18 mouse cellular contexts compared by ENCODE assay signal in genomic region chr19:6947742-6948141, GRCm38 (mm10). TPM values are rescaled to one million over a fixed set of nuclear protein-coding genes. Genes with fewer than 3 reads are reported as not detected.
DNase-seq lines count a peak whose midpoint lies in the region; ATAC-seq lines count a peak whose summit lies in the region.
"Had no signal": no experiment of that assay in that cellular context is flagged by ENCODE, and none has a peak within 500 bp of the region (broad histone marks: within the 10 kb centered on the region; RNA-seq: fewer than 3 reads in every experiment).

No protein-coding gene starts in this region.

- no peak for ATAC-seq in embryonic facial prominence, embryonic 15.5 days (ENCODE audit: insufficient number of reproducible peaks, low FRiP score, low TSS enrichment, low read depth)
- ATAC-seq in intestine, embryonic 16.5 days, result no peak
- ATAC-seq in intestine, embryonic 15.5 days, result no peak
- ATAC-seq: activated CD4-positive, CD25-positive, alpha-beta regulatory T cell, adult 4 months; intestine, postnatal 0 days had no signal

- no peak overlapping the region for H3K9ac ChIP-seq in embryonic facial prominence, embryonic 15.5 days
- 0 out of 2 replicates have a peak overlapping the region, but pooled peaks have one; percentile 37 for H3K9ac ChIP-seq in intestine, embryonic 16.5 days (ENCODE audit: low read depth, low read length)
- no peak overlapping the region for H3K9ac ChIP-seq in intestine, embryonic 15.5 days
- H3K9ac ChIP-seq: embryonic facial prominence, embryonic 12.5 days; forebrain, embryonic 12.5 days; heart, embryonic 12.5 days had no signal

- peaks cover 32% of the 10 kb centered on the region for H3K4me1 ChIP-seq in embryonic facial prominence, embryonic 15.5 days
- peaks cover 32% of the 10 kb centered on the region for H3K4me1 ChIP-seq in embryonic facial prominence, embryonic 10.5 days
- H3K4me1 ChIP-seq in intestine, embryonic 16.5 days (ENCODE audit: control insufficient read depth, insufficient read depth, low read length), result peaks cover 42% of the 10 kb centered on the region
- peaks cover 32% of the 10 kb centered on the region for H3K4me1 ChIP-seq in intestine, embryonic 15.5 days (replicated peaks)

- no peaks in the 10 kb centered on the region for H3K27me3 ChIP-seq in embryonic facial prominence, embryonic 15.5 days
- H3K27me3 ChIP-seq in embryonic facial prominence, embryonic 10.5 days (replicated peaks; ENCODE audit: low read depth, poor library complexity, severe bottlenecking), result no peaks in the 10 kb centered on the region
- no peaks in the 10 kb centered on the region for H3K27me3 ChIP-seq in intestine, embryonic 16.5 days (replicated peaks; ENCODE audit: control insufficient read depth, insufficient read depth, low read length)
- no peaks in the 10 kb centered on the region for H3K27me3 ChIP-seq in intestine, embryonic 15.5 days (replicated peaks)
- H3K27me3 ChIP-seq: embryonic facial prominence, embryonic 12.5 days; forebrain, embryonic 12.5 days; heart, embryonic 12.5 days had no signal

- no peak overlapping the region for H3K4me2 ChIP-seq in embryonic facial prominence, embryonic 15.5 days (replicated peaks)
- H3K4me2 ChIP-seq in intestine, embryonic 16.5 days (ENCODE audit: low read depth, low read length), result no peak overlapping the region
- no peak overlapping the region for H3K4me2 ChIP-seq in intestine, embryonic 15.5 days (replicated peaks)
- H3K4me2 ChIP-seq: embryonic facial prominence, embryonic 12.5 days; forebrain, embryonic 12.5 days; heart, embryonic 12.5 days had no signal

- H3K4me3 ChIP-seq in embryonic facial prominence, embryonic 15.5 days (replicated peaks), result no peak overlapping the region
- no peak overlapping the region for H3K4me3 ChIP-seq in embryonic facial prominence, embryonic 10.5 days
- no peak overlapping the region for H3K4me3 ChIP-seq in intestine, embryonic 16.5 days (ENCODE audit: low read length)
- H3K4me3 ChIP-seq in intestine, embryonic 15.5 days (replicated peaks), result no peak overlapping the region
- H3K4me3 ChIP-seq: embryonic facial prominence, embryonic 12.5 days; forebrain, embryonic 12.5 days; gastrocnemius, adult 2 months; heart, embryonic 12.5 days had no signal

- H3K9me3 ChIP-seq in embryonic facial prominence, embryonic 15.5 days (replicated peaks), result no peaks in the 10 kb centered on the region
- no peaks in the 10 kb centered on the region for H3K9me3 ChIP-seq in embryonic facial prominence, embryonic 10.5 days
- H3K9me3 ChIP-seq in intestine, embryonic 16.5 days (ENCODE audit: control insufficient read depth, low read length), result no peaks in the 10 kb centered on the region
- no peaks in the 10 kb centered on the region for H3K9me3 ChIP-seq in intestine, embryonic 15.5 days
- H3K9me3 ChIP-seq: embryonic facial prominence, embryonic 12.5 days; forebrain, embryonic 12.5 days; G1E; heart, embryonic 12.5 days had no signal

- 0 out of 2 replicates have a peak, but pooled peaks cover 8% of the 10 kb centered on the region for H3K36me3 ChIP-seq in embryonic facial prominence, embryonic 15.5 days
- peaks cover 24% of the 10 kb centered on the region for H3K36me3 ChIP-seq in embryonic facial prominence, embryonic 10.5 days (replicated peaks)
- H3K36me3 ChIP-seq in intestine, embryonic 16.5 days (ENCODE audit: control insufficient read depth, insufficient read depth, low read length), result no peaks in the 10 kb centered on the region
- H3K36me3 ChIP-seq in intestine, embryonic 15.5 days, result no peaks in the 10 kb centered on the region; the same call in 1 of the 2 replicates

- H3K27ac ChIP-seq in embryonic facial prominence, embryonic 15.5 days (replicated peaks), result 0 out of 2 replicates have a peak overlapping the region, but pooled peaks have one; percentile 17
- H3K27ac ChIP-seq in embryonic facial prominence, embryonic 10.5 days (replicated peaks), result no peak overlapping the region
- H3K27ac ChIP-seq in intestine, embryonic 16.5 days (ENCODE audit: low read length), result no peak overlapping the region
- H3K27ac ChIP-seq in intestine, embryonic 15.5 days, result no peak overlapping the region
- H3K27ac ChIP-seq: embryonic facial prominence, embryonic 12.5 days; forebrain, embryonic 12.5 days; gastrocnemius, adult 2 months had no signal

- WGBS in embryonic facial prominence, embryonic 15.5 days, result 44% methylated on average over 4 of the region's 4 CpGs
- 50% methylated on average over 4 of the region's 4 CpGs for WGBS in embryonic facial prominence, embryonic 10.5 days
- 34% methylated on average over 4 of the region's 4 CpGs for WGBS in intestine, embryonic 16.5 days
- WGBS in intestine, embryonic 15.5 days, result 56% methylated on average over 4 of the region's 4 CpGs

- no peak for DNase-seq in embryonic facial prominence, embryonic 10.5 days (ENCODE audit: low spot score)
- peak; percentile 62 for DNase-seq in ES-CJ7 (ENCODE audit: low read depth, low spot score)
- DNase-seq in urinary bladder, adult 2 months (ENCODE audit: low spot score), result no peak
- DNase-seq in cerebellum, adult 11-12 months, result no peak
- DNase-seq: adrenal gland, postnatal 14 days; embryo, embryonic 11 days; gastrocnemius, adult 2 months; gastrocnemius, postnatal 25 days had no signal

RNA-seq across cellular contexts. Expression of gene Gpr137, which starts 5.5 kb away (rescaled TPM):
- 41.8 and 42.2 TPM in 2 replicates for polyA plus RNA-seq in embryonic facial prominence, embryonic 15.5 days (2015; fragmentation: Nextera tagmentation; extraction: Ambion mirVana)
- polyA plus RNA-seq in embryonic facial prominence, embryonic 10.5 days (2016; fragmentation: Nextera tagmentation; extraction: Ambion mirVana), result 26.9 and 27.5 TPM in 2 replicates
- polyA plus RNA-seq in intestine, embryonic 16.5 days (2015; fragmentation: Nextera tagmentation; extraction: Ambion mirVana), result 20.6 and 21.1 TPM in 2 replicates
- 20.4 and 25.5 TPM in 2 replicates for polyA plus RNA-seq in intestine, embryonic 15.5 days (2015; fragmentation: Nextera tagmentation; extraction: Ambion mirVana)
- polyA plus RNA-seq in urinary bladder, adult 2 months (2012; rRNA removed), result 46.3 and 52.2 TPM in 2 replicates

RNA-seq across cellular contexts. Expression of gene Bad, which starts 6.1 kb away (rescaled TPM):
- 90.3 and 97.9 TPM in 2 replicates for polyA plus RNA-seq in embryonic facial prominence, embryonic 15.5 days (2015; fragmentation: Nextera tagmentation; extraction: Ambion mirVana)
- polyA plus RNA-seq in embryonic facial prominence, embryonic 10.5 days (2016; fragmentation: Nextera tagmentation; extraction: Ambion mirVana), result 53.4 and 55.1 TPM in 2 replicates
- 77.7 and 80.5 TPM in 2 replicates for polyA plus RNA-seq in intestine, embryonic 16.5 days (2015; fragmentation: Nextera tagmentation; extraction: Ambion mirVana)
- 70.0 and 72.4 TPM in 2 replicates for polyA plus RNA-seq in intestine, embryonic 15.5 days (2015; fragmentation: Nextera tagmentation; extraction: Ambion mirVana)
- polyA plus RNA-seq in urinary bladder, adult 2 months (2012; rRNA removed), result 67.2 and 75.9 TPM in 2 replicates

RNA-seq across cellular contexts. Expression of gene Kcnk4, which starts 13.4 kb away (rescaled TPM):
- polyA plus RNA-seq in embryonic facial prominence, embryonic 15.5 days (2015; fragmentation: Nextera tagmentation; extraction: Ambion mirVana), result 1.4 and 1.7 TPM in 2 replicates
- 0.23 TPM in 1 of 2 replicates, not detected in the other for polyA plus RNA-seq in embryonic facial prominence, embryonic 10.5 days (2016; fragmentation: Nextera tagmentation; extraction: Ambion mirVana)
- polyA plus RNA-seq in intestine, embryonic 16.5 days (2015; fragmentation: Nextera tagmentation; extraction: Ambion mirVana), result 0.45 and 0.48 TPM in 2 replicates
- 0.29 and 0.40 TPM in 2 replicates for polyA plus RNA-seq in intestine, embryonic 15.5 days (2015; fragmentation: Nextera tagmentation; extraction: Ambion mirVana)
- polyA plus RNA-seq in urinary bladder, adult 2 months (2012; rRNA removed), result 1.6 and 1.8 TPM in 2 replicates
- polyA plus RNA-seq: activated CD4-positive, CD25-positive, alpha-beta regulatory T cell, adult 4 months; forebrain, embryonic 12.5 days had no signal

RNA-seq across cellular contexts. Expression of gene Catsperz, which starts 22.6 kb away (rescaled TPM):
- 4.0 and 5.1 TPM in 2 replicates for polyA plus RNA-seq in embryonic facial prominence, embryonic 15.5 days (2015; fragmentation: Nextera tagmentation; extraction: Ambion mirVana)
- 0.68 and 0.74 TPM in 2 replicates for polyA plus RNA-seq in embryonic facial prominence, embryonic 10.5 days (2016; fragmentation: Nextera tagmentation; extraction: Ambion mirVana)
- 0.73 and 1.4 TPM in 2 replicates for polyA plus RNA-seq in intestine, embryonic 16.5 days (2015; fragmentation: Nextera tagmentation; extraction: Ambion mirVana)
- polyA plus RNA-seq in intestine, embryonic 15.5 days (2015; fragmentation: Nextera tagmentation; extraction: Ambion mirVana), result 1.1 and 1.6 TPM in 2 replicates
- polyA plus RNA-seq in urinary bladder, adult 2 months (2012; rRNA removed), result 3.6 and 4.1 TPM in 2 replicates
- polyA plus RNA-seq: activated CD4-positive, CD25-positive, alpha-beta regulatory T cell, adult 4 months; G1E; hindbrain, embryonic 11.5 days had no signal

RNA-seq across cellular contexts. Expression of gene Esrra, which starts 26.1 kb away (rescaled TPM):
- polyA plus RNA-seq in embryonic facial prominence, embryonic 15.5 days (2015; fragmentation: Nextera tagmentation; extraction: Ambion mirVana), result 15.2 and 16.1 TPM in 2 replicates
- 7.9 and 8.9 TPM in 2 replicates for polyA plus RNA-seq in embryonic facial prominence, embryonic 10.5 days (2016; fragmentation: Nextera tagmentation; extraction: Ambion mirVana)
- 41.7 and 47.7 TPM in 2 replicates for polyA plus RNA-seq in intestine, embryonic 16.5 days (2015; fragmentation: Nextera tagmentation; extraction: Ambion mirVana)
- polyA plus RNA-seq in intestine, embryonic 15.5 days (2015; fragmentation: Nextera tagmentation; extraction: Ambion mirVana), result 32.2 and 37.6 TPM in 2 replicates
- 55.8 and 59.1 TPM in 2 replicates for polyA plus RNA-seq in urinary bladder, adult 2 months (2012; rRNA removed)
